Mouse (Mus musculus) spleen, adult 2 months (tissue): ENCODE data around the gene Srgap2.
"Not testable (repeated sequence)": the region's sequence is repeated elsewhere in the genome, so short reads cannot be mapped to it uniquely, and the experiment has no call there.

Experiments
- CTCF ChIP-seq: fragments of 200-500 bp; IDR thresholded peaks from 2 replicates; pipeline ENCODE4 v1.5.1; 2011; ENCODE audit warnings: mild to moderate bottlenecking, inconsistent platforms; ENCODE audit not compliant: insufficient read depth, insufficient read length, insufficient replicate concordance; ENCODE audit errors: extremely low read depth
- POLR2A ChIP-seq: fragments of 200-500 bp; IDR thresholded peaks from 2 replicates; pipeline ENCODE4 v1.6.1; 2011; ENCODE audit warnings: low read depth, low read length, inconsistent platforms

DNA sequence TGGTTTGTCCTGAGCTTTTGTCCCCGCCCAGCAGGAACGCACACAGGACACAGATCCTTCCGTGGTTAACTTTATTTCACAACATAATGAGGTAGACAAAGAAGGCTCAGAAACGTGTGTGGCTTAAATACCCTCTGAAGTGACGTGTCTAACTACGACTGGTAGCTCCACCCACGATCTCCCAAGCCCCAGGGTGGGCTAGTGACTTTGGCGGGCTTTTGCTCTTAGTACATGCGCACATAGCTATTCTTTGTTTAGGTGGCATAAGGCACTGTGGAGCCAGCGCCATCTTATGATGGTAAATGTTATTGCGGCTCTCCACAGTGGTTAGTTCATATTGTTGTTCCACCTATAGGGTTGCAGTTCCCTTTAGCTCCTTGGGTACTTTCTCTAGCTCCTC lies 38.9 kb upstream of the Srgap2 start:
- TF ChIP-seq CTCF, POLR2A: not testable (repeated sequence)
